Mouse (Mus musculus): ENCODE measurements at regions not wholly inside any gene's neighbourhood (a gene's known extent, or its start where the extent isn't known, plus 50 kb on each side); places are given as distances from the start of the nearest gene placed in this dataset.

DNA sequence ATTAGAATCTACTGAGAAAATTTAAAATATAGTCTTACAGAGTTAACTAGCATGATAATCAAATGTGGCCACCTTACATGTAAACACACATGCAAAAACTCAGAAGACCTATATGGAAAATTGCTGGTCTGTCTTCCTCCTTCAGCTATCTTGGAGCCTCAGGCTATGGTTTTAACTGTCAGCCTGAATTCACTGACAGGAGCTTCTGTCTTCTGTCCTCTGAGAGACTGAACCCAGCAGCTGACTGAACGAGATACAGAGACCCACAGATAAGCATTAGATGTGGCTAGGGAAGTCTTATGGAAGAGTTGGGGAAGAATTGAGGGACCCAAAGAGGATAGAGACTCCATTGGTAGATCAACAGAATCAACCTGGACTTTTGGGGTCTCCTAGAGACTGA, 360.0 kb upstream of the Meox2 start:
- 84% methylated on average over 1 of the region's 1 CpGs for WGBS
- H3K4me2 ChIP-seq (ENCODE audit: low read length) = no peak overlapping the region
- H3K4me1 ChIP-seq (ENCODE audit: control insufficient read depth, insufficient read depth, low read depth, low read length) = no peaks in the 10 kb centered on the region
- no peaks in the 10 kb centered on the region for H3K27me3 ChIP-seq (replicated peaks; ENCODE audit: control insufficient read depth, insufficient read depth, low read length)
- ATAC-seq = no peak
- peaks cover 6% of the 10 kb centered on the region for H3K9me3 ChIP-seq (ENCODE audit: control insufficient read depth, low read length)
- H3K27ac ChIP-seq (ENCODE audit: low read depth, low read length) = no peak overlapping the region
- H3K9ac ChIP-seq (ENCODE audit: low read depth, low read length) = no peak overlapping the region
- H3K36me3 ChIP-seq (ENCODE audit: control insufficient read depth, insufficient read depth, low read length) = no peaks in the 10 kb centered on the region
- H3K4me3 ChIP-seq (ENCODE audit: low read length) = no peak overlapping the region

- no peaks in the 10 kb centered on the region for H3K9me3 ChIP-seq (ENCODE audit: control insufficient read depth, low read length)
- ATAC-seq = no peak
Measured at GRCm38 (mm10) chr12:36765315-36766058, 342.9 kb upstream of the Meox2 start.

GRCm38 (mm10) chr12:36766167-36766566, 342.2 kb upstream of the Meox2 start:
- no peak overlapping the region for H3K9ac ChIP-seq (ENCODE audit: low read depth, low read length)
- WGBS = 59% methylated on average over 1 of the region's 1 CpGs
- no peaks in the 10 kb centered on the region for H3K36me3 ChIP-seq (ENCODE audit: control insufficient read depth, insufficient read depth, low read length)
- ATAC-seq = no peak
- no peak overlapping the region for H3K27ac ChIP-seq (ENCODE audit: low read depth, low read length)
- H3K4me1 ChIP-seq (ENCODE audit: control insufficient read depth, insufficient read depth, low read depth, low read length) = no peaks in the 10 kb centered on the region
- H3K4me3 ChIP-seq (ENCODE audit: low read length) = no peak overlapping the region
- no peaks in the 10 kb centered on the region for H3K9me3 ChIP-seq (ENCODE audit: control insufficient read depth, low read length)
- H3K27me3 ChIP-seq (replicated peaks; ENCODE audit: control insufficient read depth, insufficient read depth, low read length) = no peaks in the 10 kb centered on the region
- no peak overlapping the region for H3K4me2 ChIP-seq (ENCODE audit: low read length)

More at GRCm38 (mm10) chr12:36765315-36766058, 342.9 kb upstream of the Meox2 start:
- Histone ChIP-seq H3K4me1 (ENCODE audit: control insufficient read depth, insufficient read depth, low read depth, low read length) (no peaks in the 10 kb centered on the region), H3K4me2 (ENCODE audit: low read length) (no peak overlapping the region), H3K27ac (ENCODE audit: low read depth, low read length) (no peak overlapping the region), H3K4me3 (ENCODE audit: low read length) (no peak overlapping the region), H3K9ac (ENCODE audit: low read depth, low read length) (no peak overlapping the region), H3K27me3 (replicated peaks; ENCODE audit: control insufficient read depth, insufficient read depth, low read length) (no peaks in the 10 kb centered on the region), H3K36me3 (ENCODE audit: control insufficient read depth, insufficient read depth, low read length) (no peaks in the 10 kb centered on the region)
- WGBS = 77% methylated on average over 4 of the region's 4 CpGs

DNA sequence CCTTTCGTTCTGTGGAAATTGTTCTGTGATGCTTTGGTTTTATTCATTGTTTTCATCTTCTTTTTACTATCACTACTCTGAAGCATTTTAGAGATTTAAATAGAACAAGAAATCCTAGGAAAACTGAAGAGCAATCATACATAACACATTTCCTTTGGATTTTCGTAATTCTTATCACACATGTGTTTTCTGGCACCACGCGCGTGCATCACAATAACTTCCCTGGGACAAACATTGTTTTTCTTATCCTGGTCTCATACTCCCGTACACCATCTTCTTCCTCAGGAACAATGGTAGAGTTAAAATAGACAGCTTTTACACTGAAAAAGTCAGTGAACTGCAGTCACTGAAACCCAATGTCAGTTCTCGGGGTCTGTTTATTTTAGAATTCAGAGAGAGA, 327.6 kb upstream of the Meox2 start:
- H3K36me3 ChIP-seq (ENCODE audit: control insufficient read depth, insufficient read depth, low read length) = no peaks in the 10 kb centered on the region
- WGBS = 89% methylated on average over 7 of the region's 7 CpGs
- no peaks in the 10 kb centered on the region for H3K9me3 ChIP-seq (ENCODE audit: control insufficient read depth, low read length)
- no peaks in the 10 kb centered on the region for H3K27me3 ChIP-seq (replicated peaks; ENCODE audit: control insufficient read depth, insufficient read depth, low read length)
- H3K27ac ChIP-seq (ENCODE audit: low read depth, low read length) = no peak overlapping the region
- no peaks in the 10 kb centered on the region for H3K4me1 ChIP-seq (ENCODE audit: control insufficient read depth, insufficient read depth, low read depth, low read length)
- H3K4me2 ChIP-seq (ENCODE audit: low read length) = no peak overlapping the region
- no peak overlapping the region for H3K4me3 ChIP-seq (ENCODE audit: low read length)
- no peak for ATAC-seq
- no peak overlapping the region for H3K9ac ChIP-seq (ENCODE audit: low read depth, low read length)

DNA sequence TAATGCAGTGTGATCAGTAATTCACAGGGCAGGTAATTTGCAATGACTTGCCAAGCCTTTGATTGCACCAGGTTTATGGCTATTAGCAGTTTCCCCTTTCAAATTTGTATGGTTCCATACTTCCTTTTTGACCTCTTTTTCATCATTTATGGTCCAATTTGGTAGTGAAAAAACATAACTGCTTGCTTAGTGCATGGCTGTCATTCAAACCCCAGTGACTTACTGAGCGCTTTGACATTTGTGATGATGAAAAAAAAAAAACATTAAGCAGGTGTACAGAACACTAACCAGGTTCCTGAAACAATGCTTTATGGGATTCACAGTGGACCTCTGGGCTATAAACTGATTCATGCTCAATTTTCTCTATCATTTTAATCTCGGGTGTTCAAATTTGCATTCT, 317.5 kb upstream of the Meox2 start:
- H3K9me3 ChIP-seq (ENCODE audit: control insufficient read depth, low read length) = no peaks in the 10 kb centered on the region
- 90% methylated on average over 2 of the region's 2 CpGs for WGBS
- no peak overlapping the region for H3K27ac ChIP-seq (ENCODE audit: low read depth, low read length)
- no peaks in the 10 kb centered on the region for H3K27me3 ChIP-seq (replicated peaks; ENCODE audit: control insufficient read depth, insufficient read depth, low read length)
- no peak overlapping the region for H3K9ac ChIP-seq (ENCODE audit: low read depth, low read length)
- H3K4me3 ChIP-seq (ENCODE audit: low read length) = no peak overlapping the region
- no peaks in the 10 kb centered on the region for H3K36me3 ChIP-seq (ENCODE audit: control insufficient read depth, insufficient read depth, low read length)
- H3K4me1 ChIP-seq (ENCODE audit: control insufficient read depth, insufficient read depth, low read depth, low read length) = no peaks in the 10 kb centered on the region
- H3K4me2 ChIP-seq (ENCODE audit: low read length) = no peak overlapping the region
- ATAC-seq = no peak

GRCm38 (mm10) chr12:36791430-36791829, 316.9 kb upstream of the Meox2 start:
- Histone ChIP-seq H3K9ac (ENCODE audit: low read depth, low read length) (no peak overlapping the region), H3K36me3 (ENCODE audit: control insufficient read depth, insufficient read depth, low read length) (no peaks in the 10 kb centered on the region), H3K27ac (ENCODE audit: low read depth, low read length) (no peak overlapping the region), H3K27me3 (replicated peaks; ENCODE audit: control insufficient read depth, insufficient read depth, low read length) (no peaks in the 10 kb centered on the region), H3K9me3 (ENCODE audit: control insufficient read depth, low read length) (no peaks in the 10 kb centered on the region), H3K4me2 (ENCODE audit: low read length) (no peak overlapping the region), H3K4me1 (ENCODE audit: control insufficient read depth, insufficient read depth, low read depth, low read length) (no peaks in the 10 kb centered on the region), H3K4me3 (ENCODE audit: low read length) (no peak overlapping the region)
- no peak for ATAC-seq
- 96% methylated on average over 3 of the region's 3 CpGs for WGBS

DNA sequence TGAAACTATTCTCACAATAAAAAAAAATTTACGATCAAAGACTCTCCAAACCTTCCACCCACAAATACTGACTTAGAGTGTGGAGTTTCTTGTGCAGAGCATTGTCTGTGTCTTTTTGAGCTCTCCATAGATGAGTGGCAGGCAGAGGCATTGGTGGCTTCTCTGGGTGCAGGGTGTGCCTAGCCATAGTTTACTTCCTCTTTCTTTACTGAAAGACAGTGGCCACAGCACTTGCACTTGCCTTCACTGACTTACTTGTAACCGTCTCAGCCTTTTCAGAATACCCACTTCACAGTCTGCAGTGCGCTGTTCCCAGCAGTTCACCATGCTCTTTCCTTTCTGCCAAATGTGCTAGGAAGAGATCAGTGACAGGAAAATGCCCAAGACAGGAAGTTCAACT, 316.1 kb upstream of the Meox2 start:
- H3K4me3 ChIP-seq (ENCODE audit: low read length) = no peak overlapping the region
- H3K4me1 ChIP-seq (ENCODE audit: control insufficient read depth, insufficient read depth, low read depth, low read length) = no peaks in the 10 kb centered on the region
- no peak for ATAC-seq
- no peaks in the 10 kb centered on the region for H3K9me3 ChIP-seq (ENCODE audit: control insufficient read depth, low read length)
- WGBS = 77% methylated on average over 3 of the region's 3 CpGs
- H3K27me3 ChIP-seq (replicated peaks; ENCODE audit: control insufficient read depth, insufficient read depth, low read length) = no peaks in the 10 kb centered on the region
- no peak overlapping the region for H3K27ac ChIP-seq (ENCODE audit: low read depth, low read length)
- no peak overlapping the region for H3K9ac ChIP-seq (ENCODE audit: low read depth, low read length)
- no peak overlapping the region for H3K4me2 ChIP-seq (ENCODE audit: low read length)
- no peaks in the 10 kb centered on the region for H3K36me3 ChIP-seq (ENCODE audit: control insufficient read depth, insufficient read depth, low read length)

GRCm38 (mm10) chr12:36793799-36794198, 314.5 kb upstream of the Meox2 start:
- H3K27ac ChIP-seq (ENCODE audit: low read depth, low read length) = no peak overlapping the region
- ATAC-seq = no peak
- H3K9ac ChIP-seq (ENCODE audit: low read depth, low read length) = no peak overlapping the region
- H3K9me3 ChIP-seq (ENCODE audit: control insufficient read depth, low read length) = no peaks in the 10 kb centered on the region
- no peaks in the 10 kb centered on the region for H3K27me3 ChIP-seq (replicated peaks; ENCODE audit: control insufficient read depth, insufficient read depth, low read length)
- 38% methylated on average over 2 of the region's 2 CpGs for WGBS
- no peak overlapping the region for H3K4me3 ChIP-seq (ENCODE audit: low read length)
- H3K4me2 ChIP-seq (ENCODE audit: low read length) = no peak overlapping the region
- H3K4me1 ChIP-seq (ENCODE audit: control insufficient read depth, insufficient read depth, low read depth, low read length) = no peaks in the 10 kb centered on the region
- H3K36me3 ChIP-seq (ENCODE audit: control insufficient read depth, insufficient read depth, low read length) = no peaks in the 10 kb centered on the region

GRCm38 (mm10) chr12:36796201-36796600, 312.1 kb upstream of the Meox2 start:
- Histone ChIP-seq H3K9me3 (ENCODE audit: control insufficient read depth, low read length) (no peaks in the 10 kb centered on the region), H3K4me1 (ENCODE audit: control insufficient read depth, insufficient read depth, low read depth, low read length) (no peaks in the 10 kb centered on the region), H3K4me2 (ENCODE audit: low read length) (no peak overlapping the region), H3K4me3 (ENCODE audit: low read length) (no peak overlapping the region), H3K27ac (ENCODE audit: low read depth, low read length) (no peak overlapping the region), H3K27me3 (replicated peaks; ENCODE audit: control insufficient read depth, insufficient read depth, low read length) (no peaks in the 10 kb centered on the region), H3K9ac (ENCODE audit: low read depth, low read length) (no peak overlapping the region), H3K36me3 (ENCODE audit: control insufficient read depth, insufficient read depth, low read length) (no peaks in the 10 kb centered on the region)
- no peak for ATAC-seq
- WGBS = 66% methylated on average over 4 of the region's 4 CpGs

Measured in hindbrain, embryonic 16.5 days (tissue).